Mouse (Mus musculus) left cerebral cortex, postnatal 4 days (tissue): ENCODE data around the gene Lama5. TPM values are rescaled to one million over a fixed set of nuclear protein-coding genes. Genes with fewer than 3 reads are reported as not detected.
"Not testable (repeated sequence)": the region's sequence is repeated elsewhere in the genome, so short reads cannot be mapped to it uniquely, and the experiment has no call there.

Source experiments
- DNase-seq: peaks from one replicate; pipeline ENCODE4 v3.0.0-alpha.2; 2022
- intact Hi-C: fragments of 180-260 bp; cut with DNase I; formaldehyde crosslinking; loops from one replicate; pipeline ENCODE4 v1.15.1; 2025
- total RNA-seq, 2 experiments: library from RNA; stranded (reverse); gene quantifications; 2 replicates each; pipeline ENCODE4 v1.2.3; 2021

The Lama5 gene
- total RNA-seq, result 1 to 10 TPM; 6.3 to 6.5 TPM

DNA sequence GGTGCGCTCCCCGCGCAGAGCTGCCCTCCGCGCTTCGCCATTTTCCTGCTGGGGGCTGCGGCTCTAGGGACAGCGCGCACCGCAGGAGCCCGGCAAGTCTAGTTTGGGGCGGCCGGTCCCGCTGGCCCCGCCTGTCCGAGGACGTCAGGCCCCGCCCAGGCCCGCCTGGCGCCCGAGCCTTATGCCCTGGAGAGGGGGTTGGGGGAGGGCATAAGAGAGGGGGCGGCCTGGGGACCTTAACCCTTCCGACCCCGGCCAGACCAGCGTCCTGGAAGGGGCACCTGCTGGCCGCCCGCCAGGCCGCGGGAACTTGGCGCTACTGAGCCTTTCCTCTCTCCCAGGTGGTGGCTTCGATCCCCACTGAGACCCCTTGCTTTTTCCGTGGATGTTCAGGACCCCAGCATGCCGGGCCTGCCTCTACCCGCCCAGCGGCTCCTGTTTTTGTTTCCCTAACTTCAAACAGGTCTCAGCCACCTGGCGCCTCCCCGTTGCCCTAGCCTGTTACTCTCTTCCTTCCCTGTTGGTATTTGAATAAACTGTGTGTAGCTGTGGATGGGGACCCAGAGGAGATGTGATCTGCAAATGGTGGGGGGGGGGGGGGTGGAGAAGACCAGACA, at the start of gene Lama5:
Gene Lama5, minus strand, starts transcription at position 98 of the 617 bp plus-strand sequence.
- peak; percentile 46 for DNase-seq
- intact Hi-C loops, result no loop called here

DNA sequence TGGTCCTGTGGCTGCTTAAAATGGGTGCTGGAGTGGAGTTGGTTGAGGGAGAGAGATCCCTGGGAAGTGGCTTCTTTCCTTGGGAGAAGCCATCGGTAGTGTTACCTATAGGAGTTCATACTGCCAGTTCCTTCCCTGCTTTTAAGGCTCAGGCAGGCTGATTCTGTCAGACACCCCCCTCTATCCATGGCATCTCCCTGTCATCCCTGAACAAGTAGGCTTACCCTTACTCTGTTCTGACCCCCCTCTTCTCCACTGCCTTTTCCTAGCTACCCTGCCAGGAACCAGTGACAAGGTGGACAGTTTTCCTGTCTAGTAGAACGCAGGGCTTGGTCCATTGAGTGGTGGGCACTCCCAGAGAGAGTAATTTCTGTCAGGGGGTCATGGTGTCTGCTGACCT, 48.9 kb upstream of the Lama5 start:
- intact Hi-C loops, result no loop called here

DNA sequence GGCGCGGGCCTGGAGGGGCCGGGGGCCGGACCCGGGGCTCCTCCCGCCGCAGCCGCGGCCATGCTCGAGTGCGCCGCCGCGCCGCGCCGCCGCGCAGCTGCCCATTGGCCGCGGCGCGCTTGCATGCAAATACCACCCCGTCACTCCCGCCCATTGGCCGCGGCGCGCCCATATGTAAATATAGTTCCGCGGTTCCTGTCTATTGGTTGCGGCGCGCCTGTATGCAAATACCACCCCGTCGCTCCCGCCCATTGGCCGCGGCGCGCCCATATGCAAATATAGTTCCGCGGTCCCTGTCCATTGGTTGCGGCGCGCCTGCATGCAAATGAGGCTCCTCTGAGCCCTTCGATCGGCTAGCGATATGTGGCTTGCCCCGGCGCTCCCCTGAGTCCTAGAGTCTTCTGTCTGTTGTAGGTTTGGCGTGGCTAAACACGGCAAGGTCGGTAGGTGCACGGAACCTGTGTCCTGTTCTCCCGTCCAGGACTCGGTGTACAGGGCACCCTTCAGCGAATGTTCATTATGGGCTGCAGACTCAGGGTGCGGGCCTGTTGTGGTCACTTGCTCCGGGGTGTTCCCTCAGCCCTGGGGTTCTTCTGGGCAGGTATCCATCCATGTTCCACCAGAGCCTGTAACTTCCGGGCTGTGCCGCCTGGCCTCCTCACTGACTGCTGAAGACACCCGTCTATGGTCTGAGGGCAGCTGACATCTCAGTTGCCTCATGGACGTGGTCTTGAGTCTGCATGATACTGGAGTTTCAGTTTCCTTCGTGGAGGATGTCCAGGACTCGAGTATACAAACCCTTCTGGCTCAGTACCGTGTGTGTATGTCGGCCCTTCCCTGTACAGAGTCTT, 48.0 kb upstream of the Lama5 start, which contains the start of gene Cables2:
Gene Cables2, minus strand, starts transcription at position 103 of the 851 bp plus-strand sequence.
- intact Hi-C loops, result loop anchor here (1.0 kb wide), 1 partner anchor 74 kb away; no protein-coding TSS in a partner anchor
- DNase-seq, result peak; percentile 96

More for the DNA sequence above, 48.9 kb upstream of the Lama5 start:
- DNase-seq, result no peak

DNA sequence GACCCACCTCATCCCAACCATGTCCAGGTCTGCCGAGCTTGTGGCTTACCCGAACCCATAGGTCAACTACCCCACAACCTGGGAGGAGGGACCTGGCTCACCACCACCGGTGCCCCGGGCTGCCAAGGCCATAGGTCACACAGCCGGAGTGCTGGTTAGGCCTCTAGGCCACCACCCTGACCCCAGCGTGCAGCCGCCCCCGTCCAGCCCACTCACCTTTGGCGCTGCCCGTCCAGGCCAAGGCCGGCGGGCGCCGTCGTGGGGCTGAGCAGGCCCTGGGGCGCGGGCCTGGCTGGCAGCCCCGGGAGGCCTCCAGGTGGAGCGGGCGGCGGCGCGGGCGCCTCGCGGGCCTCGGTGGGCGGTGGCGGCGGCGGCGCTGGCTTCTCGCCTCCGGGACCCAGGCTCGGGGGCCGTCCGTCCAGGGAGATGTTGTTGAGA, 47.2 kb upstream of the Lama5 start:
- peak; percentile 50 for DNase-seq
- intact Hi-C loops, result loop anchor here (1.0 kb wide), 1 partner anchor 74 kb away; no protein-coding TSS in a partner anchor

DNA sequence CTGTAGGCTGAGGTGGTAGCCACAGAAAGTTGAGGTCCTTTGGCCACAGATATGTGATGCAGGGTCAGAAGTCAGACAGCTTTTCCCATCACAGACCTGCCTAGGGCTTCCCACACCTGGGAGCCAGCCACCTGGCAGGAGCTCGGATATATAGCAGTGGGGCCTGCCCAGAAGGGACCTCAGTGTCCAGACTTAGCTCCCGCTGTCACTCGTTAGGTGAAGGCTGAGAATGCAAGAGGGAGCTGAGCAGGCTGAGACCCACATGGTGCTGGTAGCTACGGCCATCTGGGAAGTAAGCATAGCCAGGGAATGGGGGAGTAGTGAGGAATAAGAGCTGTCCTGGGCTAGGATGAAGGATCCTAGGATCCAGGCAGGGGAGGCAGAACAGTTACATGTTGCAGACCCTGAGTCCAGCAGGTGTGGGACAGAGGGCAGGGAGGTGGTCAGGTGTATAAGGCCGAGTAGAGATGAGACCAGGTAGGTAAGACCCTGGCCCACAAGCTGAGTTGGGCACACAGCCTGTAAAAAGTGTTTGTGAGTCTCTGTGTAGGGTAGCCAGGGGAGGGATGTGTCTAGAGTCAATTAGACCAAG, 46.2 kb upstream of the Lama5 start:
- intact Hi-C loops, result no loop called here
- no peak for DNase-seq

DNA sequence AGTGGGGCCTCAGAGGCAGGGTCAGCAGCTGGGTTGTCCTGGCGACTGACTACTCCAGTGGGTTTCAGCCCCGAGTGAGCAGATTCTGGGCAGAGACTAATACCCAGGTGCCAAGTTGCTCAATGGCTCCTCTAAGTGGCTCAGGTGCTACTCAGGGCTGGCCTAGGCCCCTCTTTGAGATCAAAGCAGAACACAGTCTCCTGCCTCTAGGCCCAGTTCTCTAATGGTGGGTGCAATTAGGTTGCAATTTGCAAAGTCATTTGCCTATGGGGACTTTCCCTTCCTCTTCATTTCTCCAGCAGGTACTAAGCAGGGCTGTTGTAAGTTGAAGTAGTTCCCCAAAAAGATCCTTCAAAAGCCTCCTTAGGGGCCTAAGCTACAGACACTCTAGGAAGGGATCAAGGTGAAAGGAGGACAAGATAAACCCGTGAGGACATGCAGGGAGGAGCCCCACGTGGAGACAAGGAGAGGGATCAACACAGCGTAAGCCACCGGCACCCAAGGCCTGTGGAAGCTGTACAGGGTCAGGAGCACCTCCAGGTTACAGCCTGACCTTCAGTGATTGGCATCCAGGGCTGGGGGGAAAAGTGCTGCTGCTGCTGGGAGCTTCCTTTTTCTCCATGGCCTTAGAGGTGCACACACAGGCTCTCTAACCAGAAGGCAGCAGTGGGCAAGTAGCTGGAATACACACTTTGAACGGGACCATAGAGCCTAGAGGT, 45.0 kb upstream of the Lama5 start:
- intact Hi-C loops, result no loop called here
- DNase-seq, result no peak

DNA sequence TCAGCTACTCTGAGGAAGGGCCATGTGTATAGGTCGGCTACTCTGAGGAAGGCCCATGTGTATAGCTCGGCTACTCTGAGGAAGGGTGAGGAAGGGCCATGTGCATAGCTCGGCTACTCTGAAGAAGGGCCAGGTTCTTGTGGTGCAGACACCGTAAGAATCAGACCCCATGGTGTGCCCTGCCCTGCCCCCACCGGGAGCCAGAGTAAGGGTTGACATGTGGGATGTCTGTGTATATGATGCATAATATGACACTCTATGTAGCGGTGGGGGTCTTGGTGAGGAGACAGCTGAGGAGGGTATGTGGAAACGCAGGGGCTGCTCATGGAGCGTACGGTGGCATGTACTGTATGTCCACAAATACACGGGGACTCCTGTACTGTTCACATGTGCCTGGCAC, 43.7 kb upstream of the Lama5 start:
- no peak for DNase-seq
- intact Hi-C loops, result no loop called here

DNA sequence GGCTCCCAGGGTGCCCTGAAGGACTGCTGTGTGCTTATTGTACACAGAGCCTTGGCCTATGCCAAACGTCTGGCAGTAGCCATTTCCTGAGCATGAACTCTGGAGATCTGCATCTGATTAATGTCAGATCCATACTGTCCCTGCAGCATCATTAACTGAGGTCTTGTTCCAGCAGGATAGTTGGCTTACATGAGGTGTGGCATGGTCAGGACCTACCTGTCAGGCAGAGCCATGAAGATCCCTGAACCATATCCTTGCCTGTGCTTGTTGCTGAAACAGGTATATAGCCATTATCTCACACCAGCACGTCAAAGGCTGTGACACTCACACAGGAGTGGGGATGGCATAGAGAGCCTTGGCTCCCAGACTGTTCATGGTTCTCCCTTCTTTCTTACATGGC, 42.3 kb upstream of the Lama5 start:
- DNase-seq, result no peak
- intact Hi-C loops, result no loop called here

DNA sequence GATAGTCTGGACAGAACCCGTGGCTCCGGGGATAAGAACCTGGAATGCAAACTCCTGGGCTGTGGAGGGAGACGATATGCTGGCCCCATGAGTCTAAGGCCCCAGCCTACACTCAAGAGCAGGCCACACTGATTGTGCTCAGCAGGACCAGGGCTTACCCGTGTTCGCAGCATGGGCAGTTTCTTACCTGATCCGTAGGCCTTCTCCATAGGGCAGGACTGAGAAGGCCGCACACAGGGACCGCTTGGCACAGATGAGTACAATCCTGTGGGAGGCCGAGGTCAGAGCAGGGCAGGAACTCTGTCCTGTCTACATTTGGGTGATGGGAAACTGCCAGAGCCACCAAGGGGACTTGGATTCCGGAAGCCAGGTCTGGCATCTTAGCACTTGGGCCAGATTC, 37.2 kb upstream of the Lama5 start:
- intact Hi-C loops, result no loop called here
- DNase-seq, result no peak

DNA sequence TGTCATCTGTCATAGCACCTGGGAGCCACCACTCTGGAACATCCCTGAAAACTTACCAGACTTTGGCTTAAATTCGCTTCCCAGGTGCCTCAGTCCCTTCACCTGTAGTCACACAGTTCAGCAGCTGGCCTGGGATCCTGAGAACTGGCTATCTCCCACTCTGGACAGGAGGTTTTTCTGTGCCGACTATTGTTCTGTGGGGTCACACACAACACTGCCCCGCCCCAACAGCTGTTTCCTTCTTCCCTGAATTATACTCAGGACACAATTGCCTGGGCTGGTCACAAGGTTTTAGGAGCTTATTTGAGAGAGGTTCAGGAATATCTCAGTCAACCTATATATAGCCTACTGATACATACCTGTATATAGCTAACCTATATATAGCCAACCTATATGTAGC, 36.8 kb upstream of the Lama5 start:
- DNase-seq, result no peak
- intact Hi-C loops, result no loop called here

DNA sequence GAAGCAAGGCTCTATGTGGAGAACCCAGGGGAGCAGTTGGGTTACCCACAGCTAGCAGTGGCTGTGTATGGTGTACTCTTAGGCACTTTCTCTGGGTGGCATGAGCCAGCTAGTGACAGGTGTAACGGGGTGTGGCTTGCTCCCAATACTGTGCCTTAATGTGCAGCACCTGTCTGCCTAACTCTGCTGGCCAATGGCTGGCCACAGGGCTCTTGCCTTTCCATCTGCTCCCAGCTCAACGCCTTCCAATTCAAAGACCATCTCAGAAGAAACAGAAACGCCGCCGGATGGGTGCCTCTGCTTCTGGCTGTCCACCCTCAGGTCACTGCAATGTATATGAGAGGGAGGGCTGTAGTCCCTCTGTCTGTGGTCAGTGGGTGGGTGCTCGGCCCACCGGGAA, 36.2 kb upstream of the Lama5 start:
- intact Hi-C loops, result no loop called here
- DNase-seq, result no peak

DNA sequence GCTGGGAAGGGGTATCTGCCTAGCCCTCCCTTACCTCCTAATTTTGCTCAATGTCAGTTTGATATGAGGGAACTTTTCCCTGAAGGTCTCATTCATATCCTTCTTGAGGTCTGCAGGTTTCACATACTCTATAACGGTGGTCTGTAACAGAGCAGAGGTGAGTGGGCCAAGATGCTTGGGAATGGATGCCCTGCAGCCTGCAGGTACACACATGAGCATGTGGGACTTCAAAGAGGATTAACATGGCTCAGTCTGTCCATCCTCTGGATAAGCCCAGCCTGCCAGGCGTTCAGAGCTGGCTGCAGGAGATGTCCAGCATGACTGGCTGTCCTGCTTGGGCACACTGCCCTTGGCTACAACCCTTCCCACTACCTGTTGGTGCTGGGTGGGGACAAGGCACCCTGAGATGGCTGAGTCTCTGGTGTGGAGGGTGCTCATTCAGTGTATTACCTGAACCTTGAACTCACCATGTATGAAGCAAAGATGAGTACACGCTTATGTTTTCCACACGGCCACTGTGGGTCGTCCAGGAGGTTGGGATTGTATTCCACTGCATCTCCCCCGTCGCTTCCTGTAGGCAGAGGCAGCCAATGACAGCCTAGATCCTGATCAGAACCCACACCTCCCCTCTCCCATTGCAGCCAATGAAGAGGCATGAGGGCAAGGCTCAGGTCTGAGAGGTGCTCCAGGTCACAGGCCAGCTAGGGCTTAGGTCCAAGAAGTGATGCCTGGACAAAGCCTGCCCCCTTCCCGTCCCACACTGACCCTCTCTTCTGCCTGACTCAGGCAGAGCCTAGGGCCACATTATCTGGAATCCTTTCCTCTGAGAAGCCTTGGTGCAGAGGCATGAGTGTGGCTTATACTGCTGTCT, 35.2 kb upstream of the Lama5 start:
- intact Hi-C loops, result no loop called here
- DNase-seq, result no peak

DNA sequence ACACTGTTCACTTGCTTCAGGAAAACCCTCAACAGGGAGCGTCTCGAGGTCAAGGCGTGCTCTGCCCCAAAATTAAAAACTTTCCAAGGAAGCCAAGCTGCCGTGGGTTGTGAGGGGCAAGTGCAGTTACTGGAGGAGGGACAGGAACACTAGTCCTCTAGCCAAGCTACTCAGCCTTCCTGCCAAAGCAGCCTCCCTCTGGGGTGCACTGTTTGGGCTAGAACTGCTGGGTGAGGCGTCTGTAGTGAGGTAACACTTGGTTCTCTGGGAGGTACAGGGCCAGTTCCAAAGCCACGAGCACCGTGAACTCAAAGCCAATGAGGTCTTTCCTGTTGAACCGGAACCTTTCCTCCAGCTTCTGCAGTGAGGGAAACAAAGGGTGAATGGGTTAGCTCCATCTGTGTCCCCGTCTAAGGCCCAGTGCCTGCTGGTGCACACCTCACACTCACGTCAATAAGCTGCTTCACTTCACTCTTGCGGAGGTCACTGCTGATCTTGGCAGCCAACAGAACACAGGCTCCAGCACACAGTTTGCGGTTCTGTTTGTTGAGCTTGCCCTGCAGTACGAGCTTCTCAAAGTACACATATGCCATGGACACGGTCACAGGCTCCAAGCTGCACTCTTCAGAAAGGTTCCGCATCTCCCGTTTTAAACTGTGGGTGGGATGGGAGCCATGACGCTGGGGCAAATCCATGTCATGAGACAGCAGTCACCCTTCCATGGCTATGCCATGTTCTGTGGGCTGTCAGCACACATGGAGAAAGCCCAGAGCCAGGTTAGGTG, 34.4 kb upstream of the Lama5 start:
- intact Hi-C loops, result loop anchor here (10.0 kb wide), 1 partner anchor 185 kb away; the partner anchor contains the start of gene Mtg2
- not testable (repeated sequence) for DNase-seq

DNA sequence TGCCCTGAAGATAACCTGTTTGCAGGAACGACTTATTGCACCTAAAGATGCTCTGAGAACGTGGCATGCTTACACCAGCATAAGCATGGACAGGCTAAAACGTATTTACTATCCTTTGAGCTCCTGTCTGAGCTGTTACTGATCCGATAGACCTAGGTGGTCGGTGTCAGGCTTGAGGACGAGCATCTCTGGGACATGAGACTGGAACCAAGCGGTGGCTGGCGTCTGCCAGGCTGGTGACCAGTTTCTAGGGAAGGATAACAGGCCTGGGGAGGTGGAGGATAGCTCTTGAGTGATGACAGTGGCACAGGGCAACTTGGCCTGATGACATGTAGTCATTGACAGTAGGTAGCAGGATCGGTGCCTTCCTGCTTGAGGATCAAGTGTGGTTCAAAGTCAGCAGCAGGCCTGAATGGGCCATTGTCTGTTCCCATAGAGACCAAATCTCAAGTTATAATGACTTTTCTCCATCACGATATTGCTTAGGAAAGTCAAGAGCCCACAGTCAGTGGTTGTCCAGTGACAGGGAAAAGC, 33.4 kb upstream of the Lama5 start:
- not testable (repeated sequence) for DNase-seq
- intact Hi-C loops, result loop anchor here (10.0 kb wide), 1 partner anchor 184 kb away; the partner anchor contains the start of gene Mtg2

DNA sequence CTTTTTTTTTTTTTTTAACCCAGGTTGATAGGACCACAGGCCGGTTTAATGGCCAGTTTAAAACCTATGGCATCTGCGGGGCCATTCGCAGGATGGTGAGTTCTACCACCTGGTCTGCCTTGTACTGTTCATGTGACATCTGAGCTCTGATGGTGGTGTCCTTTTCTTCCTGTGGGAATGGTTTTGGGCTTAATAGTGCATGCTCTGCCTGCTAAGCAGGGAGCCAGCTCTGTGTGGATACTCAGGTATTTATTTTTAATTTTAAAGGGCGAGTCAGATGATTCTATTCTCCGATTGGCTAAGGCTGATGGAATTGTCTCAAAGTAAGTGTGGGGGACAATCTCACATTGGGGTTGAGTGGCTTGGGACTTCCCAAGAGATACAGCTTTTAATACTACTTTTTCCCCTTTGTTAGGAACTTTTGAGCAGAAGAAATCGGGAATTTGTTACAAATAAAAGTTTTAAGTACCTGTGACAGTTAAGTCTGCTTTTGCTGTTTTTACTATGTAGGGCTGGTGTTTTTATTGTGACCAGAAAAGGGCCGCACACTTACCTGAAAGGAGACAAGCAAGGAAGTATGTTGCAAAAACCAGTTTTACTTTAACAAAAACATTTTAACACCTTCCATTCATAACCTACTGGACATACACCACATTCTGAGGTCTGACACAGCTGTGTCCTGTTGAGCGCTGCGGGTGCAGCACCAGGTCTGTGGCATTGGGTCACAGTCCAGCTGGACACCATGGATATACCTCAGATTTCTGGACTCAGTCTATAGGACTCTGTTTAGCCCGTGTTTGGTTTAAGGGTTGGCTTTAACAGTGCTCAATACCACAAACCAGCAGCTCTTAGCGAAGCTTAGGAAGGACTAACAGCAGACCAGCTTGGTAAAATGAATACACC, 32.6 kb upstream of the Lama5 start:
- intact Hi-C loops, result loop anchor here (10.0 kb wide), 1 partner anchor 183 kb away; the partner anchor contains the start of gene Mtg2
- DNase-seq, result no peak

DNA sequence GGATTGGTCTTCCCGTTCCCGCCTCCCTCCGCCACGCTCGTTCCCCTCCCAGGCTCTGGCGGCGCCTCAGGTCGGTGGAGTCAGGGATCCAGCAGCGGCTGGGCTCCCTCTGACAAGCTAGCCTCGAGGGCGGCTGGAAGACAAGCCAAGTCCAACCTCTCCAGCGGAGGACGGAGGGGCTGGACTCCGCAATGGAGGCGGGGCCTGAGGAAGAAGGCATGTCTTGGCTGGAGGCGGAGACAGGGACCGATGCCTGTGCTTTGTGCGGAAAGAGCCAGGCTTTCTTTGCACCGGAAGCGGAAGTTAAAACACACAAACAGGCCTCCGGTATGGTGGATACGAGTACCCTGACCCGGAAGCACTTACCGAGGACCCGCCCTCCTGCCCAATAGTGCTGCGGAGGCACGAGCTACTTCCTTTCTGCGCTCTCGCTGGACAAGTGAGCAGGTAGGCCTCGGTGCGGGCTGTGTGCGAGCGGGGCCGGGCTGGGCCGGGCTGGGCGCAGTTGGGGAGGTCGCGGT, 31.4 kb upstream of the Lama5 start, which contains the start of gene Rps21:
Gene Rps21, plus strand, starts transcription at position 377 of the 521 bp plus-strand sequence.
- intact Hi-C loops, result loop anchor here (10.0 kb wide), 1 partner anchor 182 kb away; the partner anchor contains the start of gene Mtg2
- DNase-seq, result peak; percentile 97
